Comparison of ENCODE assay signal across 17 mouse cellular contexts in genomic region chr9:121592948-121593550, GRCm38 (mm10). TPM values are rescaled to one million over a fixed set of nuclear protein-coding genes. Genes with fewer than 3 reads are reported as not detected.
A peak's percentile ranks its signal among the peaks of the same experiment; 100 is the strongest.
DNase-seq lines count a peak whose midpoint lies in the region; ATAC-seq and TF ChIP-seq lines count a peak whose summit lies in the region.
"Had no signal": no experiment of that assay in that cellular context is flagged by ENCODE, and none has a peak within 500 bp of the region (broad histone marks: within the 10 kb centered on the region; RNA-seq: fewer than 3 reads in every experiment).

No protein-coding gene starts in this region.

- H3K27ac ChIP-seq in gastrocnemius, adult 2 months, result peak overlapping the region; percentile 10; the same call in 1 of the 2 replicates
- H3K27ac ChIP-seq in lung, postnatal 0 days (ENCODE audit: low read length), result no peak overlapping the region
- 0 out of 2 replicates have a peak overlapping the region, but pooled peaks have one; percentile 18 for H3K27ac ChIP-seq in limb, embryonic 12.5 days
- H3K27ac ChIP-seq: embryonic facial prominence, embryonic 15.5 days; heart, embryonic 15.5 days; kidney, embryonic 15.5 days; liver, embryonic 12.5 days; midbrain, embryonic 13.5 days; neural tube, embryonic 12.5 days had no signal

- no peak for ATAC-seq in lung, postnatal 0 days
- no peak for ATAC-seq in limb, embryonic 12.5 days (ENCODE audit: insufficient number of reproducible peaks, insufficient read depth, low FRiP score, low TSS enrichment, low read depth)
- ATAC-seq: liver, embryonic 12.5 days; midbrain, embryonic 13.5 days had no signal

- no peaks in the 10 kb centered on the region for H3K4me1 ChIP-seq in lung, postnatal 0 days (ENCODE audit: insufficient read depth, low read depth, low read length)
- H3K4me1 ChIP-seq in limb, embryonic 12.5 days (replicated peaks), result 0 out of 2 replicates have a peak, but pooled peaks cover 5% of the 10 kb centered on the region
- H3K4me1 ChIP-seq: midbrain, embryonic 13.5 days; neural tube, embryonic 12.5 days had no signal

- H3K27me3 ChIP-seq in lung, postnatal 0 days (replicated peaks; ENCODE audit: insufficient read depth, low read length), result no peaks in the 10 kb centered on the region
- H3K27me3 ChIP-seq in limb, embryonic 12.5 days, result no peaks in the 10 kb centered on the region
- H3K27me3 ChIP-seq: embryonic facial prominence, embryonic 15.5 days; heart, embryonic 15.5 days; kidney, embryonic 15.5 days; liver, embryonic 12.5 days; midbrain, embryonic 13.5 days; neural tube, embryonic 12.5 days had no signal

- no peak overlapping the region for H3K9ac ChIP-seq in lung, postnatal 0 days (replicated peaks; ENCODE audit: low read depth)
- no peak overlapping the region for H3K9ac ChIP-seq in limb, embryonic 12.5 days (replicated peaks)
- H3K9ac ChIP-seq: embryonic facial prominence, embryonic 15.5 days; heart, embryonic 15.5 days; kidney, embryonic 15.5 days; liver, embryonic 12.5 days; midbrain, embryonic 13.5 days; neural tube, embryonic 12.5 days had no signal

- 70% methylated on average over 13 of the region's 13 CpGs for WGBS in lung, postnatal 0 days
- WGBS in limb, embryonic 12.5 days, result 84% methylated on average over 13 of the region's 13 CpGs

- H3K4me3 ChIP-seq in gastrocnemius, adult 2 months, result no peak overlapping the region
- no peak overlapping the region for H3K4me3 ChIP-seq in lung, postnatal 0 days (ENCODE audit: low read depth, low read length)
- H3K4me3 ChIP-seq in limb, embryonic 12.5 days (replicated peaks), result no peak overlapping the region
- H3K4me3 ChIP-seq: embryonic facial prominence, embryonic 15.5 days; heart, embryonic 15.5 days; kidney, embryonic 15.5 days; liver, embryonic 12.5 days; midbrain, embryonic 13.5 days; neural tube, embryonic 12.5 days had no signal

- no peak overlapping the region for H3K4me2 ChIP-seq in lung, postnatal 0 days (replicated peaks; ENCODE audit: low read depth, low read length)
- no peak overlapping the region for H3K4me2 ChIP-seq in limb, embryonic 12.5 days
- H3K4me2 ChIP-seq: embryonic facial prominence, embryonic 15.5 days; heart, embryonic 15.5 days; kidney, embryonic 15.5 days; liver, embryonic 12.5 days; midbrain, embryonic 13.5 days; neural tube, embryonic 12.5 days had no signal

- intact Hi-C loops in gastrocnemius, adult 2 months (cut with DNase I), result no loop called here

- no peak for TF ChIP-seq CTCF in gastrocnemius, adult 2 months (IDR thresholded peaks at IDR 0.05)
- no peak for TF ChIP-seq CTCF in lung, postnatal 0 days (IDR thresholded peaks at IDR 0.05)

- H3K36me3 ChIP-seq in lung, postnatal 0 days (ENCODE audit: insufficient read depth, low read length), result no peaks in the 10 kb centered on the region
- H3K36me3 ChIP-seq in limb, embryonic 12.5 days, result no peaks in the 10 kb centered on the region
- H3K36me3 ChIP-seq: embryonic facial prominence, embryonic 15.5 days; heart, embryonic 15.5 days; kidney, embryonic 15.5 days; liver, embryonic 12.5 days; midbrain, embryonic 13.5 days; neural tube, embryonic 12.5 days had no signal

- no peak for TF ChIP-seq EP300 in lung, postnatal 0 days (IDR thresholded peaks at IDR 0.05)

- DNase-seq in cerebellum, postnatal 14 days, result peak; percentile 33 to 34
- no peak for DNase-seq in cerebellum, adult 9-11 months
- peak; percentile 52 for DNase-seq in gastrocnemius, adult 2 months
- DNase-seq in gastrocnemius, postnatal 4 days (ENCODE audit: low spot score in 2 of 2), result no peak
- peak; percentile 33 for DNase-seq in lung, postnatal 10 days
- no peak for DNase-seq in lung, postnatal 0 days (ENCODE audit: low spot score)
- no peak for DNase-seq in urinary bladder, adult 2 months (ENCODE audit: low spot score)
- DNase-seq: adrenal gland, postnatal 14 days; B cell, adult 2 months; gastrocnemius, postnatal 25 days had no signal

- no peaks in the 10 kb centered on the region for H3K9me3 ChIP-seq in lung, postnatal 0 days (ENCODE audit: low read length)
- H3K9me3 ChIP-seq in limb, embryonic 12.5 days, result peaks cover 11% of the 10 kb centered on the region
- H3K9me3 ChIP-seq: embryonic facial prominence, embryonic 15.5 days; heart, embryonic 15.5 days; kidney, embryonic 15.5 days had no signal

RNA-seq across cellular contexts. Expression of gene Lyzl4, which starts 48.8 kb away (rescaled TPM):
- not detected for total RNA-seq in gastrocnemius, adult 2 months (2021)
- 1 to 10 TPM in 1 of 2 experiments, under 1 TPM in 1; 0.81 to 1.2 TPM for total RNA-seq in gastrocnemius, postnatal 4 days (2021)
- polyA plus RNA-seq in lung, postnatal 0 days (2015; fragmentation: Nextera tagmentation; extraction: Ambion mirVana), result not detected in 2 replicates
- polyA plus RNA-seq in limb, embryonic 12.5 days (2016; fragmentation: Nextera tagmentation; extraction: Ambion mirVana), result 0.45 TPM in 1 of 2 replicates, not detected in the other
- polyA plus RNA-seq in urinary bladder, adult 2 months (2012; rRNA removed), result 0.63 and 0.73 TPM in 2 replicates
- total RNA-seq: adrenal gland, postnatal 14 days; gastrocnemius, postnatal 25 days had no signal
- polyA plus RNA-seq: kidney, embryonic 15.5 days; neural tube, embryonic 12.5 days had no signal

RNA-seq across cellular contexts. Expression of gene Vipr1, which starts 49.5 kb away (rescaled TPM):
- total RNA-seq in gastrocnemius, adult 2 months (2021), result 1 to 10 TPM; 1.5 to 2.1 TPM
- under 1 TPM; 0.21 to 0.66 TPM for total RNA-seq in gastrocnemius, postnatal 4 days (2021)
- polyA plus RNA-seq in lung, postnatal 0 days (2015; fragmentation: Nextera tagmentation; extraction: Ambion mirVana), result 0.20 and 0.29 TPM in 2 replicates
- 0.69 and 1.1 TPM in 2 replicates for polyA plus RNA-seq in limb, embryonic 12.5 days (2016; fragmentation: Nextera tagmentation; extraction: Ambion mirVana)
- polyA plus RNA-seq in urinary bladder, adult 2 months (2012; rRNA removed), result 2.6 and 3.0 TPM in 2 replicates

Comparison
In these comparisons a context has a peak if more than half of its experiments do, and no peak if none do; other contexts are left out.
1. DNase-seq: peak in cerebellum, postnatal 14 days (2 of 2), gastrocnemius, adult 2 months (single experiment) and lung, postnatal 10 days (single experiment); none in cerebellum, adult 9-11 months (single experiment), gastrocnemius, postnatal 4 days (0 of 2), lung, postnatal 0 days (single experiment) and urinary bladder, adult 2 months (single experiment).